Mouse (Mus musculus): ENCODE results near the gene Eif4enif1.

DNA sequence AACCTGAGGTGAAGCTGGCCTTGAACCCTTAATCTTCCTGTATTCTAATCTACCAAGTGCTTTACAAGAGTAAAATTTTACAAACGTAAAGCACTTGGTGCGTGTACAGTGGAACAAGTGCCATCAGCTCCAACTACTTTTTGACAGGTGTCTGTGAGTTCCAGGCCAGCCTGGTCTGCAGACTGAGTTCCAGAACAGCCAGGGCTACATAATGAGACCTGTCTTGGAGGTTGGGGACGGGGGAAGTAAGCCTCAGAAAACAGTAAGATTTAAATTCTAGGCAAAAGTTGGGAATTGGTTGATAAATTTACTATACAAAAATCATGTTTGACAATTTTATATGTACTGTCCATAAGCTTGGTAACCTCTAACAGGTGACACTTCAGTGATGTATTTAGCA, 3.0 kb downstream of the Eif4enif1 start:
- TF ChIP-seq CTCF (IDR thresholded peaks at IDR 0.05) (no peak), EP300 (IDR thresholded peaks at IDR 0.05) (no peak)
